Mouse (Mus musculus): ENCODE results near the gene Micall2. TPM values are rescaled to one million over a fixed set of nuclear protein-coding genes. Genes with fewer than 3 reads are reported as not detected.
"Not testable (repeated sequence)": the region's sequence is repeated elsewhere in the genome, so short reads cannot be mapped to it uniquely, and the experiment has no call there.

The Micall2 gene
- polyA plus RNA-seq, 1 experiment from 2014 or later, result 14.0 TPM

GRCm38 (mm10) chr5:139724336-139725116 is 11.6 kb downstream of the Micall2 start:
- WGBS, result 62% methylated on average over 10 of the region's 10 CpGs
- no peak overlapping the region for H3K4me3 ChIP-seq
- no peak overlapping the region for H3K4me2 ChIP-seq
- H3K27ac ChIP-seq, result no peak overlapping the region
- no peak overlapping the region for H3K9ac ChIP-seq
- H3K36me3 ChIP-seq (replicated peaks), result no peaks in the 10 kb centered on the region
- no peaks in the 10 kb centered on the region for H3K27me3 ChIP-seq (replicated peaks)
- no peak for ATAC-seq (replicated peaks)
- H3K9me3 ChIP-seq, result no peaks in the 10 kb centered on the region
- 0 out of 2 replicates have a peak, but pooled peaks cover 4% of the 10 kb centered on the region for H3K4me1 ChIP-seq

GRCm38 (mm10) chr5:139723113-139723512 is 13.0 kb downstream of the Micall2 start:
- Histone ChIP-seq H3K27me3 (replicated peaks) (no peaks in the 10 kb centered on the region), H3K36me3 (replicated peaks) (no peaks in the 10 kb centered on the region), H3K4me1 (0 out of 2 replicates have a peak, but pooled peaks cover 4% of the 10 kb centered on the region), H3K27ac (no peak overlapping the region), H3K4me3 (no peak overlapping the region), H3K9ac (no peak overlapping the region), H3K4me2 (no peak overlapping the region), H3K9me3 (no peaks in the 10 kb centered on the region)
- no peak for ATAC-seq (replicated peaks)
- 79% methylated on average over 9 of the region's 9 CpGs for WGBS

GRCm38 (mm10) chr5:139722709-139723108 is 13.4 kb downstream of the Micall2 start:
- no peaks in the 10 kb centered on the region for H3K27me3 ChIP-seq (replicated peaks)
- no peaks in the 10 kb centered on the region for H3K9me3 ChIP-seq
- no peak overlapping the region for H3K4me3 ChIP-seq
- H3K36me3 ChIP-seq (replicated peaks), result no peaks in the 10 kb centered on the region
- H3K9ac ChIP-seq, result no peak overlapping the region
- no peak overlapping the region for H3K27ac ChIP-seq
- no peak overlapping the region for H3K4me2 ChIP-seq
- 75% methylated on average over 6 of the region's 6 CpGs for WGBS
- 0 out of 2 replicates have a peak, but pooled peaks cover 4% of the 10 kb centered on the region for H3K4me1 ChIP-seq
- ATAC-seq (replicated peaks), result no peak

GRCm38 (mm10) chr5:139718949-139719348 is 17.2 kb downstream of the Micall2 start:
- Histone ChIP-seq H3K4me2 (no peak overlapping the region), H3K4me1 (no peaks in the 10 kb centered on the region), H3K36me3 (replicated peaks) (no peaks in the 10 kb centered on the region), H3K27me3 (replicated peaks) (no peaks in the 10 kb centered on the region), H3K4me3 (no peak overlapping the region), H3K27ac (no peak overlapping the region), H3K9me3 (no peaks in the 10 kb centered on the region), H3K9ac (no peak overlapping the region)
- 72% methylated on average over 6 of the region's 7 CpGs for WGBS
- 0 out of 2 replicates have a peak, but pooled peaks have one; percentile 45 for ATAC-seq (replicated peaks)

- Histone ChIP-seq H3K4me3 (no peak overlapping the region), H3K36me3 (replicated peaks) (no peaks in the 10 kb centered on the region), H3K9me3 (no peaks in the 10 kb centered on the region), H3K4me1 (no peaks in the 10 kb centered on the region), H3K4me2 (no peak overlapping the region), H3K27me3 (replicated peaks) (no peaks in the 10 kb centered on the region), H3K9ac (no peak overlapping the region), H3K27ac (no peak overlapping the region)
- WGBS, result 53% methylated on average over 6 of the region's 6 CpGs
- ATAC-seq (replicated peaks), result no peak
Observed at GRCm38 (mm10) chr5:139718540-139718939, 17.6 kb downstream of the Micall2 start.

GRCm38 (mm10) chr5:139717723-139718122 is 18.4 kb downstream of the Micall2 start:
- Histone ChIP-seq H3K27ac (no peak overlapping the region), H3K9ac (no peak overlapping the region), H3K4me2 (no peak overlapping the region), H3K4me1 (no peaks in the 10 kb centered on the region), H3K9me3 (no peaks in the 10 kb centered on the region), H3K4me3 (no peak overlapping the region), H3K36me3 (replicated peaks) (no peaks in the 10 kb centered on the region), H3K27me3 (replicated peaks) (no peaks in the 10 kb centered on the region)
- WGBS, result 98% methylated on average over 2 of the region's 2 CpGs
- ATAC-seq (replicated peaks), result no peak

- Histone ChIP-seq H3K36me3 (replicated peaks) (peaks cover 5% of the 10 kb centered on the region), H3K4me3 (no peak overlapping the region), H3K27me3 (replicated peaks) (no peaks in the 10 kb centered on the region), H3K4me1 (no peaks in the 10 kb centered on the region), H3K9me3 (no peaks in the 10 kb centered on the region), H3K27ac (no peak overlapping the region), H3K9ac (no peak overlapping the region), H3K4me2 (no peak overlapping the region)
- 91% methylated on average over 10 of the region's 10 CpGs for WGBS
- no peak for ATAC-seq (replicated peaks)
Observed at GRCm38 (mm10) chr5:139706496-139706895, 29.6 kb downstream of the Micall2 start.

- Histone ChIP-seq H3K4me3 (no peak overlapping the region), H3K9me3 (no peaks in the 10 kb centered on the region), H3K27ac (no peak overlapping the region), H3K4me2 (no peak overlapping the region), H3K9ac (no peak overlapping the region), H3K4me1 (no peaks in the 10 kb centered on the region), H3K27me3 (replicated peaks) (no peaks in the 10 kb centered on the region), H3K36me3 (replicated peaks) (peaks cover 5% of the 10 kb centered on the region; the same call in 1 of the 2 replicates)
- 59% methylated on average over 2 of the region's 2 CpGs for WGBS
- no peak for ATAC-seq (replicated peaks)
Observed at GRCm38 (mm10) chr5:139702905-139703304, 33.2 kb downstream of the Micall2 start.

GRCm38 (mm10) chr5:139702236-139702635 is 33.9 kb downstream of the Micall2 start:
- no peaks in the 10 kb centered on the region for H3K9me3 ChIP-seq
- no peaks in the 10 kb centered on the region for H3K27me3 ChIP-seq (replicated peaks)
- H3K9ac ChIP-seq, result no peak overlapping the region
- H3K27ac ChIP-seq, result no peak overlapping the region
- H3K4me1 ChIP-seq, result no peaks in the 10 kb centered on the region
- H3K4me2 ChIP-seq, result no peak overlapping the region
- H3K36me3 ChIP-seq (replicated peaks), result peaks cover 5% of the 10 kb centered on the region; the same call in 1 of the 2 replicates
- no peak for ATAC-seq (replicated peaks)
- WGBS, result 84% methylated on average over 10 of the region's 10 CpGs
- H3K4me3 ChIP-seq, result no peak overlapping the region

GRCm38 (mm10) chr5:139696954-139697353 is 39.2 kb downstream of the Micall2 start:
- Histone ChIP-seq H3K27me3 (replicated peaks) (no peaks in the 10 kb centered on the region), H3K4me1 (peaks cover 10% of the 10 kb centered on the region), H3K9ac (no peak overlapping the region), H3K27ac (no peak overlapping the region), H3K4me3 (no peak overlapping the region), H3K4me2 (no peak overlapping the region), H3K9me3 (no peaks in the 10 kb centered on the region), H3K36me3 (replicated peaks) (no peaks in the 10 kb centered on the region)
- no peak for ATAC-seq (replicated peaks)
- 85% methylated on average over 6 of the region's 6 CpGs for WGBS

- H3K4me2 ChIP-seq; H3K9ac ChIP-seq; H3K36me3 ChIP-seq (replicated peaks); H3K27ac ChIP-seq; H3K4me3 ChIP-seq; H3K9me3 ChIP-seq; ATAC-seq (replicated peaks); H3K27me3 ChIP-seq (replicated peaks): not testable (repeated sequence)
- H3K4me1 ChIP-seq, result peaks cover 10% of the 10 kb centered on the region
- 75% methylated on average over 3 of the region's 3 CpGs for WGBS
Observed at GRCm38 (mm10) chr5:139695876-139696275, 40.3 kb downstream of the Micall2 start.

- Histone ChIP-seq H3K9me3 (no peaks in the 10 kb centered on the region), H3K36me3 (replicated peaks) (no peaks in the 10 kb centered on the region), H3K4me1 (peaks cover 10% of the 10 kb centered on the region), H3K4me2 (peak overlapping the region; percentile 18), H3K9ac (no peak overlapping the region), H3K27ac (no peak overlapping the region), H3K4me3 (no peak overlapping the region), H3K27me3 (replicated peaks) (no peaks in the 10 kb centered on the region)
- 29% methylated on average over 7 of the region's 7 CpGs for WGBS
- ATAC-seq (replicated peaks), result peak; percentile 30; the same call in 1 of the 2 replicates
Observed at GRCm38 (mm10) chr5:139694989-139695571, 41.1 kb downstream of the Micall2 start.
